Mouse (Mus musculus): Measurements from ENCODE around the gene Olfr1221.
"Not testable (repeated sequence)": the region's sequence is repeated elsewhere in the genome, so short reads cannot be mapped to it uniquely, and the experiment has no call there.

Gene Olfr1221

DNA sequence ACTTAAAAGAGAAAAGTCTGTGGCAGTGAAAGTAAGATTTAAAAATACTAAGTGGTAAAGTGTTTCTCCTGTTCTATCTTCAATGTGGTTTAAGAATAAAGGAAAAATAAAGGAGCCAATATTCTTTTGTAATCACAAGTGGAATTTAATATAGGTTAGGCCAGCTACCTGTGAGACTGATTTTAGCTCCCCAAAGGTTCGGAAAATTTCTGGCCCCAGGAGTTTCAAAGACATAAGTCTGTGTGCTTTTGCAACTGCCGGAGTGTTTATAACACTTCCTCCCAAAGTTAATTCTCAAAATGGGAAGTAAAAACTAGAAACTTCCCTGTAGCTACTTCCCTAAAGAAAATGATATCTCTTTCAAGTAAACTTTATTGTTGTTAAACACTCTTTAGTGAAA, at the start of gene Olfr1221:
Olfr1221 (minus strand) TSS at position 101 of the 400 bp plus-strand sequence.
- no peak for DNase-seq

DNA sequence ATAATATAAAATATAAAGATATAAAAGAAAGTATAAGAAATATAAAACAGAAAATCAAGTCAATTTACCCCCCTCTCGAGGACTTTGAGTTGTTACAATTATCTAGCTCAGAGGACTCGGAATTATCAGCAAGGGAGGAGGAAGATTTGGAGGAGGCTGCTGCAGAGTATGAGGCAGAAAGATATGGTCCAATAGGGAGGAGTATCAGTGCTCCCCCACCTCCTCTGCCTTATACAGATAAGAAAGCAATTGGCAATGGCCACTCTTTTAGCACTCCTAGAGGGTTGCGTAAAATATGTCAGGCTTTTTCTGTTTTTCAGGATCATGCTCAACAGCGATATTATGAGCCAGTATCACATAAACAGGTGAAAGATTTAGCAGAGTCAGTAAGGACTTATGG, 47.6 kb upstream of the Olfr1221 start:
- not testable (repeated sequence) for DNase-seq

DNA sequence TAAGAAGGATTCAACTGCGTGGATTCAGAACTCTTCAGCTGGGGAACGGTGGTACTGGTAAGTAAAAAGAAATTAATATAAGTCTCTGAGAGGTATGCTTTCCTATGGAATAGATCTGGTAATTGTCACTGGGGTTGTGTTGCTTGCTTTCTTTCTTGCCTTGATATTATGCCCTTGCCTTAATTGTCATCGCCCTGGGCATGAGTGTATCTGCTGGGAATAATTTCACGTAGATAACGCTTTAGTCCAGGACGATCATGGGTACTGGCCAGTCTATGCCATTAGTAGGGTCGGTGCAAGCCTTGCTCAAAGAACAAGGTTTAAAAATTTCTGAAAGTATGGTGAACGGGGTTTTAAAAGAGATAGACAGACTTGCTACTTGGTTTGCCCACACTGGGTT, 46.9 kb upstream of the Olfr1221 start, which contains the start of gene Olfr1224-ps1:
Olfr1224-ps1 (minus strand) TSS at position 101 of the 400 bp plus-strand sequence.
- DNase-seq = not testable (repeated sequence)

DNA sequence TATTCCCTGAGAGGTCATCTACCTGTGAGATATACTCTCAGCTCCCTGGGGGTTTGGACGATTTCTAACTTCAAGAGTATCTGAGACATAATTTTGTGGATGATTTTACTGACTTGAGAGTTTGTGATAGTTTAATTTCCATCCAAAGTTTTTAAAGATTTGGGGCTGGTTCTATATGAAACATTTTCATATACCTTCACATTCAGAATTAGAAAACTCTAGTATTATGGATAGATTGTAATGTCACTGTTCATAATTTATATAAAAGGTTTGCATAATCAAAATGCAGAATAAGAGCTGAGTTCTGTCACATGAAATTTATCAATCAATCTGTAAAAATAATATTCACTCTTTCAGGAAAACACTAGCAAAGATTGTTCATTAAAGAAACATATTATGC, 34.4 kb upstream of the Olfr1221 start, which contains the start of gene Olfr1223:
Olfr1223 (minus strand) TSS at position 101 of the 400 bp plus-strand sequence.
- DNase-seq = no peak

DNA sequence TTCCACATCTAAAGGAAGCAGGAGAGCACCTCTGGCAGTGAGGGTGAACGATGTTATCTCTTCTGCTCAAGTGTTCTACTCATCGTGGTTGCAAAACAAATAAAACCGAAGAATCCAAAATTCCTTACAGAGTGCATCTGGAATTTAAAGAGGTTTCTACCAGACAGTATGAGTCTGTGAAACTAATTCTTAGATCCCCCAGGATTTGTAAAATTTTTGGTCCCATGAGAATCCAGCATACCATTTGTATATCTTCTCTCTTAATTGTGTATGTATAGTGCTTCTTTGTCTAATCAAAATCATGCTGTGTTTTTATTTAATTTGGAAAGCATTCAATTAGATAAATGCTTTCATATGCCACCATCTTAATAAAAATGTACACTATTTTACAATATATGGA, 15.9 kb upstream of the Olfr1221 start, which contains the start of gene Olfr1222:
Olfr1222 (minus strand) TSS at position 101 of the 400 bp plus-strand sequence.
- DNase-seq = no peak

DNA sequence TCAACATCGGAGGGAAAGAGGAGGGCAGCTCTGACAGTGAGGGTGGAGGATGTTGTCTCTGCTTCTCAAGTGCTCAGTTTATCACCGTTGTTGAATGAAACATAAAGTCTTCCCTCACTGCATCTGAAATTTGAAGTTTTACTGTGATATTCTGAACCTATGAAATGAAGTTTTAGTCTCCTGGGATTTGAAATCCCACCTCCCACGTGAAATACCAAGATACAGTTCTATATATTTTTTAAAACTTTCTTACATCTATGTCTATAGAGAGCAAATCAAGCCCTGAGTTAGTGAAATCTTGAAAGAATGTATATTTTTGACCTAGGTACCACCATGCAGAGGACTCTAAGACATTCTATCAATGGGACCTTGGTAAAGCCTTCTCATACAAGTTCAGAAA, 10.3 kb downstream of the Olfr1221 start, which contains the start of gene Olfr1220:
Olfr1220 (minus strand) TSS at position 101 of the 400 bp plus-strand sequence.
- no peak for DNase-seq

DNA sequence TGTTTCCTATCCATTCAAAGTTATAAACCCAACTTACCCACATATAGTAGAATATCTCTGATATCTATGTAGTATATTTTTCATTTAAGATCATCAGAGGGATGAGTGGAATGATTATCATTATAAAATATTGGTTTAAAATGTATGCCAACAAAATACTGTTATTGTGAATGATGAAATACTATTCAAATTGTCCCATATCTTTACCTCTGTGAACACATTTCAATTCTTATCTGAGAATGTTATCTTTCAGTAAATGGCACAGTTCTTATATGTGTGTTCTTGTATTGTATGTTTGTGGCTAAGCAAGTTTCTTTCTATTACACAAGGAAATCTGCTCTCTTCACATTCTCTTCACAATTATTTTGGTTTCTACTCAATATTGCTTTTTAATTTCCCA, 11.4 kb downstream of the Olfr1221 start:
- no peak for DNase-seq

DNA sequence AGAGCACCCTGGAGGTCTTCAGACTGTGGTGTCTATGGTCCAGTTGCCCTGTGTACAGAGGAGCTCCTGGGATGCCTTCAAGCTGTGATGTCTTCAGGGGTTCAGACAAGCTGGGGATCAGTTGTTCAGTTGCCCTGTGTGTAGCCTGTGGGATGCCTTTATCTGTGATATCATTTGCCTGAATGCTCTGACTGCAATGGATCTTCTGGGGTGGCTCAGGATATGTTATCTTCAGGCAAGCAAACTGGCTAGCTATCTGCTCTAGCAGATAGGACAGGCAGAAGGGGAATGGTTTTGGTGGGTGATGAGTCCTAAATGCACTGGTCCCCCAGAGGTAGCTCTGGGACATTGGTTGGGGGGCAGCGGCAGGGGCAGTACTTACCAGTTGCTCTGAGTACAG, 23.2 kb downstream of the Olfr1221 start:
- DNase-seq = no peak

DNA sequence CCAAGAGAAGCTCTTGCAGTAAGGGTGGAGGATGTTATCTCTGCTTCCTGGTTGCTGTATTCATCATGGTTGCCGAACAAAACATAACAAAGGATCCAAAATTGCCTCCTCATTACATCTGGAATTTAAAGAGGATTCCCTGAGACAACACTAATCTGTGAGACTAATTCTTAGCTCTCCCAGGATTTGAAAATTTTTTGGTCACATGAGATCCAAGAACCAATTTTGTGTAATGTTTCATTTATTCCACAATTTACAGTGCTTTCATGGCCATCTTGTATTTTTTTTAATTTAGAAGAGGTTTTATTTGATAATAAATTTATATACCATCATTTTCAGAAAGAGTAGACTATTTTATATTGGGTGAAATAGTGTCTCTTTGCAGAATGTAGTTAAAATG, 33.7 kb downstream of the Olfr1221 start, which contains the start of gene Olfr1219:
Olfr1219 (minus strand) TSS at position 101 of the 400 bp plus-strand sequence.
- DNase-seq = no peak

DNA sequence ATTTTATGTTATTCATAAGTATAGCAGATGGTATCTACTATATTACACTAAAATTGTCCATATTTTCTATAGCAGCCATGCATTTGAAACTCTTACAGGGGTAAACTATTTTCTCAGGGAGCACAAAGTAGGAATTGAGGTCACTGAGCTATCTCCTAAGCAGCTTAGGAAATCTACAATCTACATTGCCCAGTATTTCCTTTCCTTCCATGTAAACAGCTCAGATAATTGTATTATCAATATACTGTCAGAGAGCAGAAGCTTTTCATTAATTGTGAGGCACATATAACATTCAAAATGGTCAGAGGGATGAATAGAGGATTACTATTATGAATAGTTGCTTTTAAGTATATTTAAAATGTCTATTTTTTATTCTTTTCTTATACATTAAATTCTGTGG, 35.6 kb downstream of the Olfr1221 start:
- no peak for DNase-seq

DNA sequence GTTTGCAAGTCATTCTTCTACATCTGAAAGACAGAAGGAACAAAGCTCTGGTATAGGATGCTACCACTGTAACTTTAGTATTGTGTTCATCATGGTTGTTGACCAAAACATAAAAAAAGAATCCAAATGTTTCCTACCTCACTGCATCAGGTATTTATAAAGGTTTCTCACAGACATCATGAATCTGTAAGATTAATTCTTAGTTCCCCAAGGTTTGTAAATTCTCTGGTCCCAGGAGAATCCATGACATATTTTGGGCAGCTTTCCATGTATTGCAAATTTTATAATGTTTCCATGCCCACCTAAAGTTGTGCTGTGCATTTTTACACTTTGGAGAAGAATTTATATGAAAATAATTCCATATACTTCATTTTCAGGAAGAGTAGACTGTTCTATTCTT, 56.0 kb downstream of the Olfr1221 start, which contains the start of gene Olfr1218:
Olfr1218 (minus strand) TSS at position 101 of the 400 bp plus-strand sequence.
- DNase-seq = no peak
